Mouse (Mus musculus): ENCODE measurements around the gene Dbt. TPM values are rescaled to one million over a fixed set of nuclear protein-coding genes. Genes with fewer than 3 reads are reported as not detected.

Dbt gene
- 4.3 and 9.5 TPM in 2 replicates for polyA plus RNA-seq (2011; ENCODE audit: insufficient read depth, insufficient read length, low replicate concordance, missing spikeins)

DNA sequence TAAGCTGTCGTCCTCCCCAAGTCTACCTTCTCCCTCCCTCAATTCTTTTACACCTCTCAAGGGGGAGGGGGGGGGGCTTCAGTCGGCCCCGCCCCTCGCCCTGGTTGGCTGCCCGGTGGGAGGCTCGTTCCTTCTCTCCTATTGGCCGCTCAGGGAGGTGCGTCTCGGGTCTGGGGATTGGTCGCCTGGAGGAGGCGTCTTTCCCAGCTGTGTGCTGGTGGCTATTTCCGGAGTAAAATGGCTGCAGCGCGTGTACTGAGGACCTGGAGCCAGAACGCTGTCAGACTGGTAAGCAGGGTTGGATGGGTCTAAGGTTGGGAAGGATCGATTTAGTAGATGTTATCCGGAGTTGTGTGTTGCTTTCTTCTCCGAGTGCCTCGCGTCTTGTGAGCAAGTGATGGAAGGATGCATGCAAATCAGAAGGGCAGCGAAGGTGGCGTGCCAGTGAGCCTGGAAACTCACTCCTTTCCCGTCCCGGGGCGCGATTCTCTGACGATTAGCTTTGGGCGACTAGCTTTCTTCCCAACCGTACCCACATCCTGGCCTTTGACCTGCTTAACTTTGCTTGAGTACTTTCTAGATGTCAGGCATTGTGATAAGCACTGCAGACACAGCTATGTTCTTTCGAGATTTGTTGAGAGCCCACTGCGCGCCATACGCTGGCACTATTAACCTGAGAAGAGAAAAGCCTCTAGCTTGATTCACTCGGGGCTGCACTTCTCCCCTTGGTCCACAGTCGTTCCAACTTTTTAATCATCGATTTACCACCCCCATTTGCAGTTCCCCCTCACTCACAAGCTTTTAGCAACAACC is at the start of gene Dbt:
Gene Dbt, plus strand, starts transcription at position 167 of the 813 bp plus-strand sequence.
- Histone ChIP-seq H3K27ac (ENCODE audit: control insufficient read depth, insufficient read depth, low read depth, low read length, poor library complexity) (no peak within 1 kb of the TSS), H3K4me3 (replicated peaks; ENCODE audit: control insufficient read depth, low read depth, low read length) (peak within 1 kb of the TSS; percentile 85), H3K4me1 (ENCODE audit: control insufficient read depth, insufficient read depth, low read length) (no peaks in the 10 kb centered on the region; the same call in 1 of the 2 replicates)
- 2% methylated on average over 36 of the region's 36 CpGs for WGBS
- no peak for TF ChIP-seq POLR2A (IDR thresholded peaks at IDR 0.05; ENCODE audit: borderline replicate concordance, control insufficient read depth, low read depth, low read length)
- no peak for TF ChIP-seq CTCF (IDR thresholded peaks at IDR 0.05; ENCODE audit: control insufficient read depth, insufficient read depth, low read length)

DNA sequence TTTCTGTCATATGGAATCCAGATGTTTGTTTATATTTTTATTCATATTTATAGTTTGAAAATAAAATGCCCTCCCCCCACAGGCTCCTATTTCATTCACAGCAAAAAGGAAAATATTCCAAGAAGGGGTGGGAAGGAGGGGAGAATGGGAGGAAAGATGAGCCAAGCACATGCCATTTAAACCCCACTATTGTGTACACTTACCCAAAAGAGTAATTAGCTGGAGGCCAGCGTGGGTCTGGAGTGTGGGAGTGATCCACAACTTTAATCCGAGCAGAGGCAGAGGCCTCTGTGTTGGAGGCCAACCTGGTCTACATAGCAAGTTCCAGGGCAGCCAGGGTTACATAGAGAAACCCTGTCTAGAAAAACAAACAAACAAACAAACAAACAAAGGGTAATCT is 48.6 kb upstream of the Dbt start:
- Histone ChIP-seq H3K4me3 (replicated peaks; ENCODE audit: control insufficient read depth, low read depth, low read length) (no peak overlapping the region), H3K4me1 (ENCODE audit: control insufficient read depth, insufficient read depth, low read length) (no peaks in the 10 kb centered on the region), H3K27ac (ENCODE audit: control insufficient read depth, insufficient read depth, low read depth, low read length, poor library complexity) (no peak overlapping the region)
- TF ChIP-seq POLR2A (IDR thresholded peaks at IDR 0.05; ENCODE audit: borderline replicate concordance, control insufficient read depth, low read depth, low read length) (no peak), CTCF (IDR thresholded peaks at IDR 0.05; ENCODE audit: control insufficient read depth, insufficient read depth, low read length) (no peak)
- 82% methylated on average over 2 of the region's 2 CpGs for WGBS

DNA sequence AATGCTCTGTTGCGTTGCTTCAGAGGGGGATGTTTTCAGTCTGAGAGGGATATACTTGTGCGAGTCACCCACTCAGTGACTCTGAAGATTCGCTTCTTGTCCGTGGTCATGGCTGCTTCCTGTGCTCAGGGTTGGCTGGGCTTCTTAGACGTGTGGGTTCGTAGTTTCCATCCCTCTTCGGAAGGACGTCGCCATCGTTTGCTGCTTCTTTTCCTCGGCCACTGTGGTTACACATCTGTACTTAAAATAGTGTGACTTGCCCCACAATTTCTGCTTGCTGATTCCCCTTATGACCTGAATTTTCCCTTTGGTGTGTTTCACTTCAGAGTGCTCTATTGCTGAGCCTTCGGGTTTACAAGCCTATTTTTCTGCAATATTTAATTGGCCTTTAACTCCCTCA is 47.2 kb upstream of the Dbt start:
- Histone ChIP-seq H3K4me3 (replicated peaks; ENCODE audit: control insufficient read depth, low read depth, low read length) (no peak overlapping the region), H3K27ac (ENCODE audit: control insufficient read depth, insufficient read depth, low read depth, low read length, poor library complexity) (no peak overlapping the region)
- 25% methylated on average over 12 of the region's 12 CpGs for WGBS

DNA sequence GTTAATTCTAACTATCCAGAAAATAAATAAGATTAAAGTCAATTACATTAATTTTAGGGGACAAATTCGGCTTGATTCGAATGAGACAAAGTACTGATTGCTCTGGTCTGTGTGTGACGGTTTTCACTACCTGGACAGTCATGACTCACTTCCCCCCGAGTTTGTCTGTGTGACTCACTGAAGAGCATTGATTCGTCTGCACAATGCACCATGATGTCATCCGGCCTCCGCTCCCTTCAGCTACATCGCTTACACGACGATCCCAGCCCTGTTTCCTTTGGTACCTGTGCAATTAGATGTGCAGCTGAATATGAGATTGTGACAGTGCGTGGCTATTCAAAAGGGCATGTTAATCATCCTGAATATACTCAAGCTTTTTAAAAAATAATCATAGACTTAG is 38.3 kb upstream of the Dbt start:
- TF ChIP-seq CTCF (IDR thresholded peaks at IDR 0.05; ENCODE audit: control insufficient read depth, insufficient read depth, low read length): no peak
- TF ChIP-seq POLR2A (IDR thresholded peaks at IDR 0.05; ENCODE audit: borderline replicate concordance, control insufficient read depth, low read depth, low read length): no peak
- Histone ChIP-seq H3K27ac (ENCODE audit: control insufficient read depth, insufficient read depth, low read depth, low read length, poor library complexity) (no peak overlapping the region), H3K4me1 (ENCODE audit: control insufficient read depth, insufficient read depth, low read length) (no peaks in the 10 kb centered on the region; the same call in 1 of the 2 replicates), H3K4me3 (replicated peaks; ENCODE audit: control insufficient read depth, low read depth, low read length) (no peak overlapping the region)
- WGBS: 66% methylated on average over 11 of the region's 11 CpGs

More for the DNA sequence above, 47.2 kb upstream of the Dbt start:
- TF ChIP-seq CTCF (IDR thresholded peaks at IDR 0.05; ENCODE audit: control insufficient read depth, insufficient read depth, low read length): no peak
- TF ChIP-seq POLR2A (IDR thresholded peaks at IDR 0.05; ENCODE audit: borderline replicate concordance, control insufficient read depth, low read depth, low read length): no peak
- H3K4me1 ChIP-seq (ENCODE audit: control insufficient read depth, insufficient read depth, low read length): no peaks in the 10 kb centered on the region

DNA sequence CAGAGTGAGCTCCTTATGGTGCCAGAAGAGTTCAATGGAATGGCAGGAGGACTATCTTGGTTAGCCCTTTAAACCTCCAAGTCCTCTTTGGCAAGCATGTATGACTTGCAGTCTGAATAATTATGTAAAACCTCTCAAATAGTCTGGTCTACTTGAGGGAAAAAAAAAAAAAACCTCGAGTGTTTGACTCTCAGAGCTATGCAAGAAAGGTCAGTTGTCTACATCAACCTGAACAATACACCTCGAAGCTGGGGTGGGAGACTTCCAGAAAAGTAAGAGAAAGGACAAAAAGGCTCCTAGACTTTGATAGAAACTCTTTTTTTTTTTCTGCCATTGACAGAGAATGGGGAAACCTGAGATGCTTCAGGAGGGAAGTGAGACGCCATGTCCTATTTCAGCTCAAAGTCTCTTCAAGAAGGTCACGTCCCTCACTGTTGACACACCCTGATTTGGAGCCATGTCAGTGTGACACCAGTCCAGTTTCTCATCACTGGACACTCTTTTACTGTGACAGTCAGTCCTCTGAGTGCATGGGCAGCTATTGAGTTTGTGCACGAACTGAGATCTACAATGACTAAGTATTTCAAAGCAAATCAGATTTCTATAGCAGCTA is 36.1 kb upstream of the Dbt start:
- WGBS: 50% methylated on average over 5 of the region's 5 CpGs
- Histone ChIP-seq H3K27ac (ENCODE audit: control insufficient read depth, insufficient read depth, low read depth, low read length, poor library complexity) (no peak overlapping the region), H3K4me1 (ENCODE audit: control insufficient read depth, insufficient read depth, low read length) (no peaks in the 10 kb centered on the region; the same call in 1 of the 2 replicates), H3K4me3 (replicated peaks; ENCODE audit: control insufficient read depth, low read depth, low read length) (no peak overlapping the region)
- TF ChIP-seq CTCF (IDR thresholded peaks at IDR 0.05; ENCODE audit: control insufficient read depth, insufficient read depth, low read length): no peak

DNA sequence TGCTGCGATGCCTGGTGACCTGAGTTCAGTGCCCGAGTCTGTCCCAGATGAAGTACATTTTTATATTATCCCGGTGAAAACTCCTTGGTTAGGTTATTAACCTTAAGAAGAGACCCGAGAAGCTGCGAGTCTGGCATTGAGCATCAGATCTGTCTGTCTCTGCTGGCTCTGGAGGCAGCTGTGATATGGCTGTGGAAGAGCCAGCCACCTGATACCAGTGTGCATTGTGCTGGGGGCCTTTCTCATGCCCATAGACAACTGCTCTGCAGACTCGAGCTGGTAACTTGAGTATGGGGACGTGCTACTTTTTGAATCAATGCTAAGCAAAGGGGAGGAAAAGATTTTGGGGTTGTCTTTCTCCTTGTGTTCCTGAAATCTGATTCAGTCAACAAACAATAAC is 35.5 kb upstream of the Dbt start:
- Histone ChIP-seq H3K4me3 (replicated peaks; ENCODE audit: control insufficient read depth, low read depth, low read length) (no peak overlapping the region), H3K4me1 (ENCODE audit: control insufficient read depth, insufficient read depth, low read length) (peaks cover 3% of the 10 kb centered on the region; the same call in 1 of the 2 replicates), H3K27ac (ENCODE audit: control insufficient read depth, insufficient read depth, low read depth, low read length, poor library complexity) (no peak overlapping the region)
- 89% methylated on average over 7 of the region's 7 CpGs for WGBS
- no peak for TF ChIP-seq POLR2A (IDR thresholded peaks at IDR 0.05; ENCODE audit: borderline replicate concordance, control insufficient read depth, low read depth, low read length)

DNA sequence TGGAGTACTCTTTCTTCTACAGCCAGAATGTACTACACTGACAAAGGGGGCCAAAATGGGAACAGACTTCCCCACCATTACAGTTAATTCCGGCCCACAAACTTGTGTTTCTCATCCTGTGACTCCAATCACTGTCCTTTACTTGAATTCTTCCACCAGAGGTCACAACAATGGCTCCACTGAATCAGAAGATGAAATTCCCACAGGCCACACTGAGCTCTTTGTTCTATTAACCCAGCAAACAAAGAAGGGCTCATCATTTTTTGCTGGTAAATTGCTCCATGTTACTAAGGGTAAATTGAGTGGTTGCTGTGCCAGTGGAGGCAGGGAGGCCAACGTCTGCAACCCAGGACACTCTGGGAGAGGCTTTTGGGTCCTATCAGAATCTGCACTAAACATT is 32.8 kb upstream of the Dbt start:
- 83% methylated on average over 2 of the region's 2 CpGs for WGBS
- no peak overlapping the region for H3K4me3 ChIP-seq (replicated peaks; ENCODE audit: control insufficient read depth, low read depth, low read length)
- no peak overlapping the region for H3K27ac ChIP-seq (ENCODE audit: control insufficient read depth, insufficient read depth, low read depth, low read length, poor library complexity)
- peaks cover 4% of the 10 kb centered on the region; the same call in 1 of the 2 replicates for H3K4me1 ChIP-seq (ENCODE audit: control insufficient read depth, insufficient read depth, low read length)
- TF ChIP-seq POLR2A (IDR thresholded peaks at IDR 0.05; ENCODE audit: borderline replicate concordance, control insufficient read depth, low read depth, low read length) (no peak), CTCF (IDR thresholded peaks at IDR 0.05; ENCODE audit: control insufficient read depth, insufficient read depth, low read length) (no peak)

DNA sequence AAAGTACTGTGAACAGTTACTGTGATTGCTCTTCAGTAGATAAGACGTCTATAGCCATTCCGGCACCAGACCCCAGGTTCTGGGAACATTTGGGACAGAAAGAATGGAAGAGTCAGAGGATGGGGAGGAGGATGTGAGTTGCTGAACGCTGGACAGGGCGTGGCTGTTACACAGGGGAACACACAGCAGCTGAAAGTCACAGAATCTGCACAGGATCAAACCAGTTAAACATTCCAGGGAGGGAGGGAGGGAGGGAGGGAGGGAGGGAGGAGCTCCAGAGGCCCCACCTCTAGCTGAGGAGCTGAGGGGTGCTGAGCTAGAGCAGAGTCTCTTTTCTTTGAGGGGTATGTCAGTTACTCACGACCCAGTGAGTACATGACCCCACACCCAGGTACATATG is 31.9 kb upstream of the Dbt start:
- Histone ChIP-seq H3K27ac (ENCODE audit: control insufficient read depth, insufficient read depth, low read depth, low read length, poor library complexity) (no peak overlapping the region), H3K4me1 (ENCODE audit: control insufficient read depth, insufficient read depth, low read length) (peaks cover 6% of the 10 kb centered on the region; the same call in 1 of the 2 replicates), H3K4me3 (replicated peaks; ENCODE audit: control insufficient read depth, low read depth, low read length) (no peak overlapping the region)
- TF ChIP-seq POLR2A (IDR thresholded peaks at IDR 0.05; ENCODE audit: borderline replicate concordance, control insufficient read depth, low read depth, low read length): no peak
- 68% methylated on average over 5 of the region's 5 CpGs for WGBS

Measured in bone marrow, adult 2 months (tissue).